Mouse (Mus musculus): ENCODE measurements around the gene Fscn3.

Fscn3 gene

DNA sequence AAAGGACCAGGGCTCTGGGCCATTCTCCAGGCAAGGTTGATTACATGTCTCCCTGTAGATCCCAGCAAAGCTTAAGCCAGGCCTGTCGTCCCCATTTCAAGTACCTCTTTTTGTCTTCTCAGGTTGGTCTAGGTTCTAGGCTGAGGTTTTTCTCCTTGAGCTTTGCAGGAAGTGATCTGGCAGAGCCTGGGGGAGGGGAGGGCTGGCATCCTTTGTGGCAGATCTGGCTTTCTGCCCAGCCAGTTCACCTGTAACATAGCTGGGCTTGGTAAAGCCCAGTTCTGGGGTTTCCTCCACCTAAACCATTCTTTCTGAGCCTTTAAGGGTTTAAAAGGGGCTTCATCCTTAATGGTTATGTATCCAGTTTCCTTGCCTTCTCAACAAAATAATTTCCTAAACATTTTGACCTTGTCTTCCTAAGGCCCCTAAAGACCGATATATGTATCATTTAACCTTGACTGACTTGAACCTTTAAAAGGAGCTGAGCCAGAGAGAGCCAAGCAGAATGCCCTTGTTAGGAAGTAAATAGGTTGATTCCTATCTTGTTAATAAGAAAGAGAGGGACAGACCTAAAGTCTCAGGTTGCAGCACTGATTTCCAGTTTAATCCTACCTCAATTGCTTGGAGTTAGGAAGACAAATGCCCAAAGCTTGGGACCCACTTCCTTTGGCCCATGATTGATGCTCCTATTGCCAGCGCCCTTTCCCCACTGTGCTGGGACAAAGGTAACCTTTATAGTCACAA, at the start of gene Fscn3:
Gene Fscn3, plus strand, starts transcription at position 694 of the 744 bp plus-strand sequence.
- 78% methylated on average over 3 of the region's 3 CpGs for WGBS

DNA sequence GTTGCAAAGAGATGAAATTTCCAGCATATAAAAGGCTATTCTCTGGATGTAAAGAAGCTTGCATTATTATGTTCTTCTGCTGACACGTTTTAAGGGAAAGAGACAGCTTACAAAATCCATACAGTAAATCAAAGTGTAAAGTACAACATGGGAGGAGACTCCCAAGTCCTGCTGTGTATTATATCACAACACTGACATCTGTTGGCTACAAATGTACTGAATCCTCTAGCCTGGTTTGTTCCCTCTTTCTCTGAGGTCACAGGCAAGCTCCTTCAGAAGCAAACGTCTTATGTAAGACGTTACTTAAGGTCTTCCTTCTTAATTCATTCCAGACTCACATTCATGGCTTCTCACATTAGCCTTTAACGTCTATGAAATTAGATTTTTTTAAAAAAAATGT, 45.6 kb upstream of the Fscn3 start:
- 39% methylated on average over 4 of the region's 4 CpGs for WGBS

DNA sequence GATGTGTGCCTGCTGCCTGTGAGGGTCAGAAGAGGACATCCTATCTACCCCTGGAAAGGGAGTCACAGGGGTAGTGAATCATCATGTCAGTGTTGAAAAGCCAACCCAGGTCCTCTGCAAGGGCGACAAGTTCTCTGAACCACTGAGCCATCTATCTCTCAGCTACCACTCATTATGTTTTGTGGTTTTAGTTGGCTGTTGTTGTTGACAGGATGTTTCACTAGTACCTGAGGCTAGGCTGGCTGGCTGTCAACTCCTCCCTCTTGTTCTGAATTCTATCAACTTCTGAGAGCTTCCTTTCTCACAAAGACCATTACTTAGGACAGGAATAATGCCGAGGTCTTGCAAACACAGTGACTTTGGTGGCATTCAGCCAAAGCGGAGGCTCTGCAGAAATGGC, 42.4 kb upstream of the Fscn3 start:
- 88% methylated on average over 3 of the region's 3 CpGs for WGBS

DNA sequence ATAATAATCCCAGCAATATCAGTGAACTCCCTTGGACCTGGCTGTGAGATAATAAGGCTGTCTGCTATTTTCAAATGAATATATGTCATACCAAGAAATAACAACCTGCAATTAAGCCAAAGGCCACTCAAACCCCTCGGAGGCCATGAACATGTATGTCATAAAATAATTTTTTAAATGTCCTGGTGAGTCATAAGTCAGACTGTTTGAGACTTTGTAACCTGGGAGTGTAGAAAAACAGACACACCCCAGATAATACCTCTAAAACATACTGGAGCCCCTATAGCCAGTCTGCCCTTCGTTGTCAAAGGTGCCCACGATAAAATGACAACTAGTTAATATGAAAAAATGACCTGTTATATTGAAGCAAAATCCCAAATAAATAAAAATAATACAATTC, 38.6 kb upstream of the Fscn3 start:
- 87% methylated on average over 3 of the region's 3 CpGs for whole genome bisulfite sequencing

DNA sequence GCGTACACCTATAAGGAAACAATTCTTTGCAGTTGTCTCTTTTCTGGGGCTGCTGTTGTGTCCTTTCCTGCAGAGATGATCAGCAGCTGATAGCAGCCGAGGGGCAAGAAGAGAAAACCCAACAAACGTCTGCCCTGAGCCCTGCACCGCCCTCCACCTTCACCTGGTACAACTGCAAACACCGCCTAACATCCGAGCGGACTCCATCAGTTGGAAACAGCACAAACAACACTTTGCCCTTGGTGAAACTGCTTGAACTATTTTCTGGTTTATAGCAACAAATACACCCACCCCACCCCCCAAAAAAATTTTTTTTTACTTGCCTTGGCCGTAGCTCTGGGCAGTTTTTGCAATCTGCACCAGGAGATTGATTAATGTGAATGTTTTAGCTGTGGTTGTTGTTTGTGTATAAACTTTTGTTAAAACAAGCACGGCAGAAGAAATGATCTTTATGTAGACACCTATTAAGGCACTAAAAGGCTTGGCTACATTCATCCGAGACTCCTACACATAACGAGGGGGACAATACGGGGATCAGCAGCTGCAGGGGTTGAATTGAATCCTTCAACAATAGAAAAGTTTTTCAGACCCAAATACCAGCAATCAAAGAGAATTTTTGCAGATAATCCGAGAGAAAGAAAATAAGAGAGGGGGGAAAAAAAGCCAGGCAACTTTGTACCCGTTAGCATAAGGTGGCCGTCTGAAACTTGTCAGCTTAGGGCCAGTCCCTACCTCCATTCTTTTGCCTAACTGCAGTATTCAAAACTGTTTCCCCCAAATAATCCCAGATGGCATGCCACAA, 31.3 kb upstream of the Fscn3 start:
- 66% methylated on average over 15 of the region's 15 CpGs for WGBS

DNA sequence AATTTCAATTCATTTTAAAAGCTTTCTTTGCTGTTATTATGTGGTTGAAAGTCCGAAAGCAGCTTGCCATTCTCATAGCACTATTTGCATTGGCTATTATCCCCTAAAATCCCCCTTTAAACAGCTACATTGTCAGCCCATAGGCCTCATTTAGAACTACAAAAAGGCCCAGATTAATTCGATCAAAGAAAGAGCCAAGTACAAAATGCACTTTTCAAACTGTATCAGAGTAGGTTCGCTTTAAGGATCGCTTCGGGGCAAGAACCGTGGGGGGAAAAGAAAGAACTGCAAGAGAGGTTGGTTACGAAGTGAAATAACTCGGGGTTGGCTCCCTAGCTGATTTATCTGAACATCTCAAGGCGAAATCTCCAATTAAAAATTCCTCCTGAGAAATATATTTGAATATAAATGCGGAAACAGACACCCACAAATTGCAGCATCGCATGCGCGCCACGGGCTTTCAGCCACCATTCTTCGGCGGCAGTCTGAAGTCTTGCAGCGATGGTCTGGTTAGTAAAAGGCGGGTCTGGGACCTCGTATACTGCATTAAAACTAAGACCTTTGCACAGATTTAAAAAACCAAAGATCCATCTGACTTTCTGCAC, 30.6 kb upstream of the Fscn3 start:
- 7% methylated on average over 19 of the region's 19 CpGs for WGBS

DNA sequence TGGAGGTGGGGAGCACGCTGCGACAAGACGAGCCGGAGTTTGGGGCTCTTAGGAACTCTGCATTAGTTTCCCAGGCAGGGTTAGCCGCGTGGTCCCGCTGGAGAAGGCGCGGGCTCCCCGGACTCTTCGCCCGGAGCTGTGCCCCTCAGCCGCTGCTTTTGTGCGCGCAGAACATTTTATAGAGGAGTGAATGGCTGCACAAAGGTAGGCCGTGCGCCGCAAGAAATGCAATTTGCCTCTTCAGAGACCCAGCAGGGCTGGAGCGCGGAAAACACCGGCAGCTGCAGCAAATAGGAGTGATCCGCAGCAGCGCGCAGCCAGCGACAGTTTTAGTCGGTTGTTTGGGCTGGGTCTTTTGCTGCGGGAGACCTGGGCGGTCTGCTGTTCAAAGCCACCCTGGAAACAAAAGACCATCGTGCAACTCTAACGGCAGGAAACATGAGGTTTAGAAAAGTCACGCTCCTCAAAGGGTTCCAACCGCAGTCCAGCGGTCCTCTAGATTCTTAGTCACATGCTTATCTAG, 29.8 kb upstream of the Fscn3 start, which contains the start of gene Zfp800:
Gene Zfp800, minus strand, starts transcription at position 325 of the 523 bp plus-strand sequence.
- WGBS = 3% methylated on average over 33 of the region's 33 CpGs

DNA sequence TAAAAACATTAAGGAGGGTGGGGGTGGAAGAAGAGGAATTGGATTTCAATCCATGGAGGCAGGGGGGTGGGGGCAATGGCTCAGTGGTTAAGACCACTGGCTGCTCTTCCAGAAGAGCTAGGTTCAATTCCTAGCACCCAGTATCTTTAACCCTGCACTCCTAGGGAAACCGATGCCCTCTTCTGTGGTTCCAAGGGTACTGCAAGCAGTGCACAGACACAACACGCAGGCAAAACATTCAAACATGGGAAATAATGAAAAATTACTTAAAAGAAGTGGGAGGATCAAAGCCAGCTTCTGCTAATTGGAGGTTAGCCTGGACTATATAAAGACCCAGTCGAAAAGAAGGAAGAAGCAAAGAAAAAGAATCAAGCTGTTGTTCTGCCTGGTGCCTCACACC, 28.9 kb upstream of the Fscn3 start:
- WGBS = 85% methylated on average over 3 of the region's 3 CpGs

DNA sequence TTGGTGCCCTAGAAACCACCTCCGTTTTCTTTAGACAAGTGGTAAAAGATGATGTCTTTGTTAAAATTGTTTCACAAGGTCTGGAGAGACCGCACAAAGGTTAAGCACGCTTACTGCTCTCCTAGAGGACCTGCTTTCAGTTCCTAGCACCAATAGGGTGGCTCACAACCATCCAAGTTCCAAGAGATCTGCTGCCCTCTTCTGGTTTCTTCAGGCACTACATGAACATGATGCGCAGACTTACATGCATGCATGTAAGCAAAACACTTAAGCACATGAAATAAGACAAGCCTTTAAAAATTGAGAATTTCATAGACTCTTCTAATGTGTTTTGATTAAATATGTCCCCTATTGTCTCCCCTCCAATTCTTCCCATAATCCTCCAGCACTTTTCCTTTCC, 27.8 kb upstream of the Fscn3 start:
- WGBS = 95% methylated on average over 4 of the region's 4 CpGs

DNA sequence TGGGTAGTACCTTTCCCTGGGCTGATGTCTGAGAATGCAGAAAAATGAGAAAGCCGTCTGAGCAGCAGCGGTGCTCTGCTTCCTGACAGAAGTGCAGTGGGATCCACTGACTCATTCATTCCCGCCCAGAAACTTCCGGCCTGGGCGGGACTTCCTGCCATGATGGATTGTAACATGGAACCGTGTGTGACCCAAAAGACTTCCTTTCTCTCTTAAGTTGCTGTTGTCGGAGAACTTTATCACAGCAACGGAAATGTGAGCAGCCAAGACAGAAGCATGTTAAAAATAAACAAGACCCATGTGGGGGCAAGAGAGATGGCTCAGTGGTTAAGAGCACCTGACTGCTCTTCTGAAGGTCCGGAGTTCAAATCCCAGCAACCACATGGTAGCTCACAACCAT, 17.5 kb upstream of the Fscn3 start:
- WGBS = 85% methylated on average over 9 of the region's 9 CpGs

DNA sequence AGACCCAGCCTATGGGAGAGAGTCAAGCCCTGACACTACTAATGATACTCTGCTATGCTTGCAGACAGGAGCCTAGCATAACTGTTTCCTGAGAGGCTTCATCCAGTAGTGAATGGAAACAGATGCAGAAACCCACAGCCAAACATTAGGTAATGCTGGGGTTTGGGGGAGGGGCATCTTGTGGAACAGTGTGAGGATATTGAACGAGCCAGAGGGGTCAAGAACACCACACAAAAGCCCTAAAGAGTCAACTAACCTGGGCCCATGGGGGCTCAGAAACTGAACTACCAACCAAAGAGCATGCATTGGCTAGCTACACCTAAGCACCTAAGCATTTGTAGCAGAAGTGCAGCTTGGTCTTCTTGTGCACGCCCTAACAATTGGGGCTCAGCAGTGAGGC, 16.4 kb upstream of the Fscn3 start:
- WGBS = 73% methylated on average over 2 of the region's 2 CpGs

DNA sequence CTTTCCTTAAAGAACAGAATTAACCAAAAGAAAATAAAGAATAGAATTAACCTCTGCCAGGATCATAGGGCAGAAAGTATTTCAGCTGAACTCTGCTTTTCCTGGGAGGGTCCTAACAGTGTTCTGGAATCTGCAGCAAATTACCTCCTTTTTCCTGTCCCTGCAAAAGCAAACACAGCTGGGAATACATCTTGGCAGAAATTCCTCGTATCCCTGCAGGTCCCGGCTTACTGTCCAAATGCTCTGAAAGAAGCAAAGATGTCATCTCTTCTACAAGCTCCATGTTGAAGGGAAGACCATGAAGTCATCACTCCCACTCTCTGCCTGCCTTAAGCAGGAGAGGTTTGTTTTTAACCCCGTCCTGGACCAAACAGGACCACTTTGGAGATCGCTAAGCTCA, 10.6 kb upstream of the Fscn3 start:
- WGBS = 60% methylated on average over 4 of the region's 4 CpGs

DNA sequence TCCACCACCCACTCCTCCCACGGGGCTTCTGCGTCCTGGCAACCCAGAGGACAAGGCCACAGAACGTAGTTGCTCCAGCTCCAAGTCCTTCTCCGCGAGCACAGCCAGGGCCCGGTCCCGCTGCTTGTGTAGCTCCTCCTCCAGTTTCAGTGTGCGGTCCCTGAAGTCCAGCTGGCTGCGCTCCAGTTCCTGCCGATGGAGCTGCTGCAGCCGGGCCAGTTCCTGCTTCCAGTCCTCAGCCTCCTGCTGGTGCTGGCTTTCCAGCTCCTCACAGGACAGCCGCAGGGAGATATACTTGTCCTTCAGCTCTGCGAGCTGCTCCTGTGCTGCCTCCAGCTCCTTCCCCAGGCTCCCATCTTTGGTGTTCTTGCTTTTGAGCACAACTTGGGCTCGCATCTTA, 9.1 kb upstream of the Fscn3 start:
- WGBS = 47% methylated on average over 14 of the region's 14 CpGs

DNA sequence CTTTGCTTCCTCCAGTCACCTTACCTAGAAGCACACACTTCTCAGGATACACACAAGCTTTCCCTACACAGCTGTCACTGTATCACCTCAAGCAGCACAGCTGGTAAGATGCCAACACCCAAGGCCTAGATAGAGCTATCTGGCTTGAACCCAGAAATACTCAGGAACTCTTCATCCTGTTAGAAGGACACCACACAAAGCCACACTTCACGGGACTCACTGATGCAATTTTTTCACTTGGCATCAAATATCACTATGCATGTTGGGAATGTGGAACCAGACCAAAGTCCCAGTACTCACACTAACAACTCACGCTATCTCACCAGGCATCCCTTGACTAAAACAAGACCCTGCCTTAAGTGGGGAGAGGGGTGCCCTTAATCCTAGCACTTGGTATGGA, 7.9 kb upstream of the Fscn3 start:
- WGBS = 37% methylated on average over 2 of the region's 2 CpGs

DNA sequence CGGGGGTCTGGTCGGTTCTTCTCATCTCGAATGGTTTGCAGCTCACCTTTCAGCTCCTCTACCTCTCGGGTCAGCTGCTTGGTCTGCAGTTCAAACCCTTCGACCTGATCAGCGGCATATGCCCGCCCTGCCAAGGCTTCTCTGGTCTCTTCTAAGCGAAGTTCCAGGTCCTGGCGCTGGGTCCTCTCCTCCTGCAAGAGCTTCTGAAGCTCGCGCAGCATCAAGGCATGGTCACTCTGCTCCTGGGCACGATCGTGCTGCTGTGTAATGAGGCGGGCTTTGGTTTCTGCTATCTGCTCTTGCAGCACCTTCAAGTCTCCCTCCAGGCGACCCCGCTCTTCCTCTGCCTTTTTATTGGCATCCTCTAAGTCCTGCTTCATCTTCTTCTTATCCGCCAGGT, 7.2 kb upstream of the Fscn3 start:
- WGBS = 83% methylated on average over 17 of the region's 17 CpGs

DNA sequence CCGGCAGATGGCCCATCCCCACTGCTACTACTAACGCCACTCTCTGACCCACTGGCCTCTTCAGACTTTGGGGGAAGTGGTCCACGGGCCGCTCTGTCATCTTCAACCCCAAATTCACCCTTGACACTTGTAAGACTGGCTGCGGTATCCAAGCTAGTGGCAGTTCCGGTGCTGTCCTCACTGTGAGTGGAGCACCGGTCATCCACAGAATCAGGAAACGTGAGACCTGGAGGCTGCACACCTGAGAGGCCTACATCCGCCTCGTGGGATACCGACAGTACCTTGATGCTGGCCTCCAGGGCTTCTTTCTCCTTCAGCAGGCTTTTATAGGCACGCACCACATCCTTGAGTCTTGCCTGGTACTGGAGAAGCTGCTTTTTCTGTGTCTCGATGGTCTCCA, 6.7 kb upstream of the Fscn3 start:
- 20% methylated on average over 13 of the region's 13 CpGs for WGBS

DNA sequence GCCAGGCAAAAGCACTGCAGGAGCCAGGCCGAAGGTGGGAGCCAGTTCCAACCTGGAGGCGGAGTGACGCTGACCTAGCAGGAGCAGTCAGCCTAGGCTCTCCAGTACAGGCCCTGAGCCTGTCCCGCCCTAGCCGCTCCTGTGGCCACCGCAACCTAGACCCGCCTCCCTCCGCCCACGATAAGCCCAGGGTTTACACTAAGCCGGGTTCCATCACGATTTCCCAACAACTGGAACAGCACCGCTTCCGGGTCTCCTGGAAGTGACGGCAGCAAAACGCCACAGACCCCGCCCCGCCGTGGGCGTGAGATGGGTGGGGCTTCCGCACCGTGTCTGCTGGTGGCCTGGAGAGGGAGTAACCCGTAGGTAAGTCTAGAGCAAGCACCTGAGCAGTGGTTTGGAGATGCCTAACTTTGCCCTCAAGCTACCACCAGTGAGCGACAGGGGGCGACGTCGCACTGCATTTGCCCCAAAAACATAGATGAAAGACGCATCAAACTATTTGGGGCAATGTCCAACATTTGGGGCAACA, 6.1 kb upstream of the Fscn3 start:
- WGBS = under 1% methylated on average over 27 of the region's 27 CpGs

DNA sequence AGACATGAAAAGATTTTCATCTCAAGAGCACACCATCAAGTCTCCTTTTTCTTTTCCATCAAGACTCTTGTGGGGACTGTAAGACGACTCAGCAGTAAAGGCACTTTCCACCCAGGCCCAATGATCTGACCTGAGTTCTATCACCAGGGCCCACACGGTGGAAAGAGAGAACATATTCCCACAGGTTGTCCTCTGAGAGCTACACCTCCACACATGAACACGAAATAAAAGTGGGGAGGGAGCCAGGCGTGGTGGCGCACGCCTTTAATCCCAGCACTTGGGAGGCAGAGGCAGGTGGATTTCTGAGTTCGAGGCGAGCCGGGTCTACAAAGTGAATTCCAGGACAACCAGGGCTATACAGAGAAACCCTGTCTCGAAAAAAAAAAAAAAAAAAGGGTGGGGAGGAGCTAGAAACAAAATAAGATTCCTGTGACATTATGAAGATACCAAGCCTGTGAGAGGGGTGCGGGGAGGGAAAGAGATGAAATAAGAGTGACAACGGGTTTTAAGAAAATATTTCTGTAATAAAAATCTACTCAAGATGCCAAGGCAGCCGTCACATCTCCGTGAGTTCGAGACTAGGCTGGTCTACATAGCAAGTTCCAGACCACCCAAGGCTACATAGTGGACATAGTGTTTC, 4.8 kb upstream of the Fscn3 start:
- 67% methylated on average over 15 of the region's 15 CpGs for WGBS

DNA sequence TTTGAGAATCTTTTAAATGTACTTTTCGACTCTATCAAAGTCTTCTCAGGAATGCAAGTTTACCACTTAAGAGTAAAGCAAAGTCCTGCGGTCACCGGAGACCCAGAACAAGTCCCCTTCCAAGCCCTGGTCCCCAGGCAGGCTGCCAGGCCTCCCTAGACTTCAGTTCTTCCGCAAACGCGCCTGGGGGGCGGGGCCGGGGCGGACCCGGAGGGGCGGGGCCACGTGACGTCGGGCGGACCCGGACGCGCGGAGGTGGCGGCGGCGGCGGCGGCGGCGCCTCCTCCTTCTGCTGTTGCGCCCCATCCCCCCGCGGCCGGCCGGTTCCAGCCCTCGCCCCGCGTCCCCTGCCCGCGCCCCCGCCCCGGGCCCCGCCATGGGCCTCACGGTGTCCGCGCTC, 4.3 kb upstream of the Fscn3 start, which contains the start of gene Arf5:
Gene Arf5, plus strand, starts transcription at position 248 of the 400 bp plus-strand sequence.
- WGBS = under 1% methylated on average over 38 of the region's 42 CpGs

DNA sequence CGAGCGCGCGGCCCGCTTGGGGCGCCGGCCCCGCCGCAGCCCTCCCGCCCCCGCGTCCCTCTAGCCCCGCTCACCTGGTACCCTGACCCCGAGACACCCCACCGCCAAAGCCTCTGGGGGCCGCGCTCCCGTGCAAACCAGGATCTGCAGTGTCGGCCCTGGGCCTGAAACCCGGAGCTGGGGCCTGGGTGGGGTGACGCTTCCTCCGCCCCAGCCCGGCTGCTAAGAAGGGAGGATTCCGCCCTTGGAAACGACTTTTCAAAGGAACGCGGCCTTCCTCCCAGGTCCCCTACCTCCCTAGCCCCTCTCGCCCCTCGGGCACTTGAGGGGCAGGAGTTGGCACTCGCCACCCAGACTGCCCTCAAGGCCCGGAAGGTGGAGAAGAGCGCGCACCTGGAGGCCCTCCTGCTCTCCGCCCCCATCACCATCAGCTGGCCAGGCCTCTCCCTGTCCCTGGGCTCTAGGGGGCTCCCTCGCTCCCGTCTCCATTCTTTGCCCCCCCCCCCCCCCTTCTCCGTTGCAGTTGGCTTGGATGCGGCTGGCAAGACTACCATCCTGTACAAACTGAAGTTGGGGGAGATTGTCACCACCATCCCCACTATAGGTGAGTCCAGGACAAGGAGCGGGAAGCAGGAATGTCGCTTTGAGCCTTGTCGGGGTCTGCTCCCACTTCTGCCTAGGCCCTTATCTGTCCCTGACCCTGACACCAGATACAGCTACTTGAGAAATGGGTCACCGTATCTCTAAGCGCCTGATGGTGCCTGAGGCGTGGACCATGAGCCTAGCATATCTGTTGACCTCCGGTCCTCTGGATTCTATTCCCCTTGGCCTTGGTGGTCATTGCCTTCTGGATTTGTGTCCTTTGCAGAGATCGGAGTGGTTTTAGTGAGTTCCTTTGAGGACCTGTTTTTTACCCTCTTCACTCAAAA, 3.6 kb upstream of the Fscn3 start:
- WGBS = 8% methylated on average over 44 of the region's 46 CpGs

DNA sequence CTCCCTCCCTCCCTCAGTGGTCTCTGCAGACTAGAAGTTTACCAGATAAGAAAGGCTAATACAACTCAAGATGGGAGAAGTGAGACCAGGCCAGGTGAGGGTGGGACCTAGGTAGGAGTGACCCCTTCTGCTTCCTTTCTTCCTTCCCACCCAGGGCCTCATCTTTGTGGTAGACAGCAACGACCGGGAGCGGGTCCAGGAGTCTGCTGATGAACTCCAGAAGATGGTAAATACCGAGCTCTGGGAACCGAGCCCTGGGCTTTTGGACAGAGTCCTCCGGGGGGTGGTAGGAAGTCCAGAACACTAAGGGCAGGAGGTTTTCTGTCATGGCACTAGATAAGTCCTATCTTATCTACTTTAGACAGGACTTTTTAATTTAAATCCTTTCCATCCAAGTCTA, 2.6 kb upstream of the Fscn3 start:
- WGBS = 65% methylated on average over 6 of the region's 6 CpGs
